Mouse (Mus musculus) thymus, postnatal 0 days (tissue): ENCODE results near the gene Pofut1. TPM values are rescaled to one million over a fixed set of nuclear protein-coding genes. Genes with fewer than 3 reads are reported as not detected.
"Not testable (repeated sequence)": the region's sequence is repeated elsewhere in the genome, so short reads cannot be mapped to it uniquely, and the experiment has no call there.

Experiments
- DNase-seq: peaks from one replicate; pipeline ENCODE4 v3.0.0-alpha.2; 2015; ENCODE audit warnings: low spot score
- polyA plus RNA-seq: library from polyadenylated mRNA; unstranded; fragments of >200 nt; fragmentation: Nextera tagmentation; extraction: Ambion mirVana; gene quantifications from 2 replicates; pipeline ENCODE4 v1.2.1, GENCODE M21; 2015

Gene Pofut1
- polyA plus RNA-seq, 1 experiment from 2014 or later = 4.6 TPM

DNA sequence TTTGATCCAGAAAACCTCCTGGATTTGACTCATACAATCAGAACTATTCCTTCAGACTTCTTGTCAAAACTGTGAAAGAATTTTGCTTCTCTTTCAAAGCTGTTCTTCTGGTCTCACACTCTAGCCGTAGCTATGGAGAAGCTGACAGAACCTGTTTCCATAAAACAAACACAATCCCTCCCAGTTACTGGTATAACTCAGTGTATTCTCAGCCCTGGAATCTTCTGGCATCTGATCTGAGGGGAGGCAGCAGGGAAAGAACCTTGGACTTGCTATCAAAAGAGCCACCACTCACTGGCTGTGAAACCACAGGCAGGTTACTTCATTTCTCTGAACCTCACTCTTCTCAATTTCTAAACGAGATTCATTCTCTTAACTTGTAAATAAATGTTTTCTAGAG lies 2.9 kb upstream of the Pofut1 start:
- DNase-seq = no peak

DNA sequence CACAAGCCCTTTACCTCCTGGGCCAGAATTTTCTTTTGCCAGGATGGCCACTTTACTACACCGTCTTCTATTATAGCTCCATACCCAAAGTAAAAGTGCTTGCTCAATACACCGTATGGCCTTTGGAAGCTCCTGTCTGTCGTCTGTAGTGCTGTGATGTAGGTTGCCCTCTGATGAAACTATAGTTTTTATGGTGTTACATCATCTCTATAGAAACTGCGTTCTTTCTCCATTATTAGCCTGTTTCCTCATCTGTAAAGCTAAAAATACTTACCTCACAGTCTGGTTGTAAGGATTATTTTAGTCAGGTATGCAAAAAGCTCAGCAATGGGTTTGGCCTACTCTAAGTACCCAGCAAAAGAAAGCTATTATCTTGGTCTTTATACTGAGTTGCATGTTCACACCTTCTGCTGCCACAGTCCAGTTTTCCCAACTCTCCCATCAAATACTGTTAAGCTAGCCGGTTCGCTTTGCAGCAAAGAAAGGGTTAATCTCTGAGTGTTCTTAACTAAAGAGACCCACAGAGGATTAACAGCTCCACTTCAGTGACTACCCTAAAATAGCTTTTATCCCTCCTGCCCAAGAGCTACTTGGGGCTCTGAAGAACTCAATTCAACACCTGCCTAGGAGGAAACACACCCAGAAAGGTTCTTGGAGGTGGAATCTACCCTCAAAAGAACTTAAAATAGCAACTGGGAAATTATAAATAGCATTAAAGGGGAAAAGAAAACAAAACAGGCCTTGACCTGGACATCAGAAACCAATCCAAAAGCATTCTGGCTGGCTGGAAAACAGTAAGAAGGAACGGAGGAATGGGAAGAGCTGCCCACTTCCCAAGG lies 2.1 kb upstream of the Pofut1 start:
- DNase-seq = no peak

DNA sequence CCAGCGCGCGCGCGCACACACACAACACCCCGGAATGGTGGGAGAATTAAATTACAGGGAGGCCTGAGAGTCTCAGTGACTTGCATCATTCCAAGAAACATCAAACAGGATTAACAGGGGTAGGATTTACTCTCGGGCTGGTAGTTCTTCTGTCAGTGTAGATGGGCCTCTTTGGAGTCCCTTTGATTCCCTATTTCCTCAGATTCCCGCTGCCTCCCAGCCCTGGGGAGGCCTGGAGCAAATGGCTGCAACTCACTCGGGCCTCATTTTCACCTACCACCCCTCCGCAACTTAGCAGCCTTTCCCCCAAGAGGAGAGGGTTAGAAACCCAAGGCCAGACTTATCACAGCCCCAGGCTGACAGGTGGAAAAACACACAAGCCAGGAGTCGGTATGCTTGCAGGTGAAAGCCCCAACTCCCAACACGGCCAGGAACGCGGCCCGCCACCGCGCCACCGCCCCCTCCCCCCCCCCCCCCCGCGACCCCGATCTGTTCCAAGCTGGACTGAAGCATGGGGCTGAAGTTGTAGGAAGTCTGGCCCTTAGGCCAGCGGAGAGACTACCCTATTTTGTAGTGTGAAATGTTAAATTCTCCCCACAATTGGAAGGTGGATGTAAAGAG lies 1.4 kb upstream of the Pofut1 start:
- DNase-seq = no peak

DNA sequence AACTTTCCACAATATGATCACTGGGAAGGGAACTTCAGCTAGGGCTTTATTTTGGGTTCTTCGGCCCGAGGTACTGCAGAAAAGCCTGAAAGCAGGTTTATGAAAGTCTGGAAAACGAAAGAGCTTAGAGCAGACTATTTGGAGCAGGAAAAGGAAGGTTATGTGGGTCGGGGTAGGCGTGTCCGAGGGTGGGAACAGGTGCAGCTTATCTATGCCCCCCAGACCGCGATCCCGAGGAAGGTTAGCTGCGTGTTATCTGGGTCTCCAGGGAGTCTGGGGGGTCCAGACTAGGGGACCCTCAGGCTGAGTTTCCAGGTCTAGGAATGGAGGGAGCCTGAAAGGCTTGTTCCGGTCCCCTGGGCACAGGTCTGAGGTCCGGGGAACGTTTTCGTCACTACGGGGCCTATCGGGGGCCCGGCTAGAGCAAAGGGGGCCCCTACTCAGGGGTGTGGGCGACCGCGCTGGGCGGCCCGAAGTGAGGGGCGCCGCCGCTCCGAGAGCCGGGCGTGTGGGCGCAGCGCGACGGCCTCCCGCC lies 565 bp upstream of the Pofut1 start:
- DNase-seq = peak; percentile 59

DNA sequence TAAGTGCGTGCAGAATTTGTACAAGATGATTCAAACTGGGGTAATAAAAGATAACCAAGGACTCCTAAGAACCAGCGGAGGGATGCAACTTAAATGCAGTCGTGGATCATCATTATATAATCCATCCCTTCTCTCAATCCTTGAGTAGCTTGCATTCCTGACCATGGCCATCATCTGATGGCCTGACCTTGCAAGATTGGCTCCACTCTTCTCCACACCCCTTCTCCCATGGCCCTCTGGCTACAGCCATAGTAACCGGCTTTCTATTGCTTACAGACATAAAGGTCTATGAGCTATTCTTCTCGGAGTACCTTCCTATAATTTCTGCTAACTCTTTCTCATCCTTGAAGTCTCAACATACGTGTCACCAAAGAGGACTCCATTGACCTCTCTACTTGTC lies 823 bp downstream of the Pofut1 start:
- DNase-seq = no peak

DNA sequence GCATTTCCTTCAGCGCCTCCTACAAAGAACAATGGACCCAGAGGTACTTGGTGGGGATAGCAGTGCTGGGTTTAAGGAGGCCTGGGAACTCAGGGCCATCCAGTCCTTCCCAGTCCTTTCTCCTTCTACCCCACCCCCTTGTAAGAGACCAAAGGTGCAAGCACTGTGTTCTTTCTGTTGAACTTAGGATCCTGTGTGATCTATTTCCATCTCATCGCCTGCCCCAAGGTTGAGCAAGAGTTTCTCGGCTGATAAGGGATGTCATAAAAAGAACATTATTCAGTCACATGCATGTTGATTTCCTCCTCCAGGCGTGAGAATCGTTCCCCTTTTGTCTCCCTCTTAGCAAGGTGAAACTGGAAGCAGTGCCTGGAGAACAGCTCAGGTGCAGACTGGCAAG lies 8.4 kb downstream of the Pofut1 start:
- no peak for DNase-seq

DNA sequence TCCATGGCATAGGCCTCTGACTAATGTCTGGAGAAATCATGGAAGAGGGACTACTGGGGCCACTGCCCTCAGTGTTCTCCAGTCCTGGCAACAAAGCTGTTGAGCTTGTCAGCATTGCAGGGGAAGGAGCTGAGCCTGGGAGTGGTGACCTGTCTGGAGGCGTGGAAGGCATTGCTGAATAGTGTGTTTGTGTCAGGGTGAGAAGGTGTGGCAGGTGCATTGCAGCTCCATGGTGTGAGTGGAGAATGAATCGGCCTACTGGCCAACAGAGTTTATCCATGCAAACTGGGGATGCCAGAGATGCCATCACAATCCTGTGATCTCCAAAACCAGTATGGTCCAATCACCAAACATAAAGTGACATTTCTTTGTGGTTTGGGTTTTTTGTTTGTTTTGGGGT lies 15.3 kb downstream of the Pofut1 start:
- no peak for DNase-seq

DNA sequence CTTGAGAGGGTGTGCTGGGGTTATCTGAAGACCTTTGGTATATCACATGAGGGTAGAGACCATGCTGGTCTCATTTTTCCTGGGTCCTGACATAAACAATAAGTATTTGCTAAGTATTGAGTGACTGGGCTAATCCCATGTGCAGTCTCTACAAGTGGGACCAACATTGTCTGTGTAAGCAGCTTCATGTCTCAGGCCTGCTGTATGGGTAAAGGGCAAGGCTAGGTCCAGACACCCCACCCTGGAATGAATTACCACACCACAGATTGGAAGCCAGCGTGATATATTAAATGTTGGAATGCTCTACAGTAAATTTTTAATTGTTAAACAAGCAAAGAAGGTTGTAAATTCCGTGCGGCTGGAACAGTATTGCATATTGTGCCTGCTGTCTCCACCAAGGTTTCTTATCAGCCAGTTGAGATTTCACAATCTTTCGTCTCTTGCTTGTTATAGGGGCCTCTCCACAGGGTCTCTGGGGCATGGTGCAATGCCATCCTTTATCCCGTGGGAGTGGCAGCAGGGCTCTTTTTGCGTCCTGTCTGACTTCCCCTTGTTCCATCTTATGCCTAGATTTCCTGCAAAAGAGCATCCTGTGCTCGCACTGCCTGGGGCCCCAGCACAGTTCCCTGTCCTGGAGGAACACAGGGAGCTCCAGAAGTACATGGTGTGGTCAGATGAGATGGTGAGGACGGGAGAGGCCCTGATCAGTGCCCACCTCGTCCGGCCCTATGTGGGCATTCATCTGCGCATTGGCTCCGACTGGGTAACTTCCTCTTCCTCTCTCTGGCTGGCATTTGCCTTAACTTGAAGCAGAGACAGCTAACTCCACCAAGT lies 17.9 kb downstream of the Pofut1 start:
- no peak for DNase-seq

DNA sequence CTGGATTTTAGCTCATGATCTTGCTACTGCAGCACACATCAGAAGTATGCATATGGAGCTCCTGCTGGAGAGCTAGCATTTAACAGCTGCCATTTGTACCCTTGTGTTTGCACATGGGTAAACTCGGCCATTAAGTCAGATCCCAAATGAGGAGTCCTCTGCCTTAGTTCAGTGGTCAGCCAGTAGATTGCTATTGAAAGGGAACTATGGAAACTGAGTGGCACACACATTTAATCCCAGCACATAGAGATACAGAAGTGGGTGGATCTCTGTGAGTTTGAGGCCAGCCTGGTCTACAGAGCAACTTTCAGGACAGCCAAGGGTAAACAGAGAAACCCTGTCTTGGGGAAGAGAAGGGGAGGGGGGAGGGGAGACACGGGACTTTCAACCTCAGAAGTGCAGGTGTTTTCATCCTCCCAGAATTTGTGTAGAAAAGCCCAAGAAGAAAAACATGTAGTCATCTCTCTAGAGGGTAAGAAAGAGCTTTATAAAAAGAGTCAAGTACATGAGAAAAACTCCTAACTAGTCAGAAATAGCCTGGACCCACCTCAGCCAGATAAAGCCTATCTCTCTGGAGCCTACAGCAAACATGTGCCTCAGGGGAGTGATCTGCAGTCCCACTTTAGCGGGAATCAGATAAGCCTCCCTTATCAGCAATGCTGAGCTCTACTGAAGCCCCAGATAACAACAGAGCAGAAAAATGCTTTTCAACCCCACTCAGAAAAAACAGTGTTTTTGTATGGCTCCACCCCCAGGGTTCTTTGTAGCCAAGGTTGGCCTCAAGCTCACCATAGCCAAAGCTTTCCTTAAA lies 18.7 kb downstream of the Pofut1 start:
- peak; percentile 65 for DNase-seq

DNA sequence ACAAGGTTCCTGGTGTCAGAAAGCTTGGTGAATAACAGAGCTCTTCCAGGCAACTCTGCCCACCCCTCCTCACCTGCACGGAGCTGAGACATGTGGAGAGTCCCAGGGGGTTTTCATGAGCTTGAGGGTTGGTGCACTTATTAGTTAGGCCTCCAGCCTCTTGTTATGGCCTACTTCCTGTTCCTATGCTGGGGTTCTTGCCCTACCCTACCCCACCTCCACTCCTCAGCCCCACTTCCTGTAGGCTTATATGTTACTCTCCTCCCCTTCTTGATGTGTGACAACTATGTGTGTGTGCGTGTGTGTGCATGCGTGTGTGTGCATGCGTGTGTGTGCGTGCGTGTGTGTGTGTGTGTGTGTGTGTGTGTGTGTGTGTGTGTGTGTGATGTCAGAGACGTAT lies 21.7 kb downstream of the Pofut1 start:
- DNase-seq = peak; percentile 80

DNA sequence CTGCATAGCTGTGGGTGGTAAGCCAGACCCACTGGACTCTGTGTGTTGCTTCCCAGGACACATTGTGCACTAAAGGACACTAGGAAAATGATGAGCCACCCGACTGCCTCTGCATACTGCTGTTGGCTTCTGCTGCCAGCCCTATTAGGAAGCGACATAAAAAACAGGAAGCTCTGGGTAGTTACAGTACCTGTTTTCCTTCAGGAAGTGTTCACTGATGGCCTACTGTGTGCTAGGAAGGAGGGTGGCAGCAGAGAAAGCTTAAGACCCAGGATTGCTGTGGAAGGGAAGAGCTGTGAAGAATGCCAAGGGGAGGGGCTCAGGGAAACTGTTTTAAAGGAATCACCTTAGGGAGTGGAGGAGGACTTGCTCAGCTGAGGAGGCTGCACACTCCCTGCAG lies 26.0 kb downstream of the Pofut1 start:
- no peak for DNase-seq

DNA sequence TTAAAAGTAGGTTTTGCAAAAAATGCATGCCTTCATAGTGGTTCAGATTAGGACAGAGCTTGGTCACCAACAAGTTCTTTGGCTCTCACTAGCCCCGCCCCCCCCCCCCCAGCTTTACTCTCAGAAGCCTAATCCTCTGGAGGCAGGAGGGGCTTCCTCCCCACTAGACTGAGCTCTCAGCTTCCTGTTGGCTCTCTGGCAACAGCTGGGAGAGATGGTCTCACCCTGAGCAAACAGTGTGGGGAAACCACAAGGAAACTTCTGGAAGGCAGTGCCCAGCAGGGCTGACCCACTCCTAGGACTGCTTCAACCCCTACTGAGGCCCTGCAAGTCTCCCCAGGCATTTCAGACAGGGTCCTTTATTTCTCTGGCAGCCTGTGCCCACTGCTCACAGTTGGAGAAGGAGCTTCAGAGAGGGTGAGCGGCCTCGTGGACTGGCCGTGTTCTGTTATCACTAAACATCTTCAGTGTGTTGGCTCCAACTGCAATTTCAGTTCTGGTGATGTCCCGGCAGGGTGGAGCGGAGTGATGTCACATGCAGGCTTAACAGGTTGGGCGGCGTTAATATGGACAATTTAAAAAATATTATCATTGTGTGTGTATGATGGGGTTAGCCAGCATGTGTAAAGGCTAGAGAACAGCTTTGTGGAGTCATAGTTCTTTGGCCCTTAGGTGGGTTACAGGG lies 29.0 kb downstream of the Pofut1 start:
- not testable (repeated sequence) for DNase-seq

DNA sequence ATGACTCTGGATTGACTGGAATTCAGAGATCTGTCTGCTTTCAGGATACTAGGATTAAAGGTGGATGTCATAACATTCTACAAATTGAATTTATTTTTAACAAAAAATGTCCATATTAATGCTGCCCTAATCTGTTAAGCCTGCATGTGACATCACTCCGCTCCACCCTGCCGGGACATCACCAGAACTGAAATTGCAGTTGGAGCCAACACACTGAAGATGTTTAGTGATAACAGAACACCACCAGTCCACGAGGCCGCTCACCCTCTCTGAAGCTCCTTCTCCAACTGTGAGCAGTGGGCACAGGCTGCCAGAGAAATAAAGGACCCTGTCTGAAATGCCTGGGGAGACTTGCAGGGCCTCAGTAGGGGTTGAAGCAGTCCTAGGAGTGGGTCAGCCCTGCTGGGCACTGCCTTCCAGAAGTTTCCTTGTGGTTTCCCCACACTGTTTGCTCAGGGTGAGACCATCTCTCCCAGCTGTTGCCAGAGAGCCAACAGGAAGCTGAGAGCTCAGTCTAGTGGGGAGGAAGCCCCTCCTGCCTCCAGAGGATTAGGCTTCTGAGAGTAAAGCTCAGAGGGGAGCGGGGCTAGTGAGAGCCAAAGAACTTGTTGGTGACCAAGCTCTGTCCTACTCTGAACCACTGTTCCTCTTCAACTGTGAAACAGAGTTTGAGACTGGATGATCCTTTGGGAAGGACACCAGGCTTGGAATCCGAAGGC lies 33.0 kb downstream of the Pofut1 start:
- DNase-seq = not testable (repeated sequence)

DNA sequence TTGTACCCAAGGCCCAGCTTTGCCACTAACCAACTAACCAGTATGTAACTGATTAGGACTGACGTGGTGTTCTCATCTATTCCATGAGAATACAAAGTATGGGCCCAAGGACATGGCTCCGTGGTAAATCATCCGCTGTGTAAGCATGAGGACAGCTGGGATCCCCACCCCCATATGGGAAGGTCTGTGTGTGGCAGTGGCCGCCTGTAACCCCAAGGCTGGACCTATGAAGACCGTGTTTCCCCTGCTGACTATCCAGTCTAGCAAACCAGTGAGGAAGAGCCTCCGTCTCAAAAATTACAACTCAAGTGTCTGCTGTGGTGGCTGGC lies 33.5 kb downstream of the Pofut1 start:
- DNase-seq = no peak

DNA sequence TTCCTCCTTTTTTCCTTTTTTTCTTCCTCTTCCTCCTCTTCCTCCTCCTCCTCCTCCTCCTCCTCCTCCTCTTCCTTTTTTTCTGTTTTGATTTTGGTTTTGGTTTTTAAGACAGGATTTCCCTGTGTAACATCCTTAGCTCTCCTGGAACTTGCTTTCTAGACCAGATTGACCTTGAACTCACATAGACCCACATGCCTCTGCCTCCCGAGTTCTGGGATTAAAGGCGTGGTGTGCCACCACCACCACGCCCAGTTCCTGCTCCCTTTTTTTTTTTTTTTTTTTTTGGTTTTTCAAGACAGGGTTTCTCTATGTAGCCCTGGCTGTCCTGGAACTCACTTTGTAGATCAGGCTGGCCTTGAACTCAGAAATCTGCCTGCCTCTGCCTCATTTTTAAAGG lies 34.2 kb downstream of the Pofut1 start:
- not testable (repeated sequence) for DNase-seq

DNA sequence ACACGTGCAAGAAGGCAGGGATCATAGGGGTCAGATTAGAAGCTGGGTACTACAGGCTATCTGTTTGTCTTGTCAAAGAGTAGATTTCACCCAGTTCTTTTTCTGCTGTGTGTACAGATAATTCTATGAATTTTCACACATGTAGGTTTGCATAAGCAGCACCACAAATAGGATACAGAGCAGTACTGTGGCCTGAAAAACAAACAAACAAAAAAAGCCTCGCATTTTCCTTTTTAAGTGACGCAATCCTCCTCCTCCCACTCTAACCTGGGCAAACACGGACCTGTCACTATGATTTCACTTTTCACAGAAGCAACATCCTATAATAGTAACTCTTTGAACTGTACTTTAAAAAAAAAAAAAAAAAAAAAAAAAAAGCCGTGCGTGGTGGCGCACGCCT lies 35.1 kb downstream of the Pofut1 start:
- DNase-seq = no peak

DNA sequence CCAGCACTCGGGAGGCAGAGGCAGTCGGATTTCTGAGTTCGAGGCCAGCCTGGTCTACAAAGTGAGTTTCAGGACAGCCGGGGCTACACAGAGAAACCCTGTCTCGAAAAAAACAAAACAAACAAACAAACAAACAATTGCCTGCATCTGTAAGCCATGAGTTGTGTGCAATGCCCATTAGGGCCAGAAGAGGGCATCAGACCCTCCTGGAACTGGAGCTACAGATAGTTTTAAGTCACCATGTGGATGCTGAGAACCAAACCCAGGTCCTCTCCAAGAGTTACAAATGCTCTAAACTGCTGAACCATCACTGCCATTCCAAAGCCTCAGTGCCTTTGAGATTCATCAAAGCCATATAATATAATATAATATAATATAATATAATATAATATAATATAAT lies 35.5 kb downstream of the Pofut1 start:
- DNase-seq = not testable (repeated sequence)

DNA sequence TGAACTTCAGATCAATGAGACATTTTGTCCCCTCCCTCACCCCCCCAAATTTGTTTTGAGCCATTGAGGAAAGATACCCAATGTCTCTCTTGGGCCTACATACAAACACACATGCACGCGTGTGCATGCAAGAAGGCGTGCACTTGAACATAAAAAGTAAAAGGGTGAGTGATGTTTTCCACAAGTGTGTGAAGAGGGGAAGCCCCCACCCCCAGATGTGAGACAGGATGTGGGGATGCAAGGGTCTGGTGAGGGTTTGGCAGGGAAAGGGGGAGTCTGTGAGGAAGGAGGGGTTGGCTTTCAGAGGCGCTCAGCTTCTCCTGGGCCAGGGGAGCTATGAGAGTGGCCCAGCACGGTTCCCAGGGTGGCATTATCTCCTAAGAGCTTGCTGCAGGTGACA lies 37.0 kb downstream of the Pofut1 start:
- DNase-seq = peak; percentile 51

DNA sequence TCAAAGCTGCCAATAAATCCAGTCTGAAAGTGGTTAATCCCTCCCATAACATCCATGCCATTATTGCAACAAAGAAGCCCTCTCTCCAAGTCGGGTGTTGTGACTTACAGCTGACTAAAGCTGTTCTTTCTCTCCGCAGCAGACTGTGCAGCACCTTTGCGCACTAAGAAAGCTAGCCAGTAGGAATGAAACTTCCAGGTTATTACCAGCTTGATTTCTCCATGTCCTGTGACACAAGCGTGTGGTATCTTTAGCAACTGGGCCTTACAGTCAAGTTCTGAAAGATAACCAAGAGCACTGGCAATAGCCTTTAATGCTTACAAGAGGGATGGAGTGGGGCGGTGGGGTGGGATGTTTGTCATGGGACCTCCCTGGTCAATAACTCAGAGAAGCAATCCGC lies 42.6 kb downstream of the Pofut1 start:
- no peak for DNase-seq

DNA sequence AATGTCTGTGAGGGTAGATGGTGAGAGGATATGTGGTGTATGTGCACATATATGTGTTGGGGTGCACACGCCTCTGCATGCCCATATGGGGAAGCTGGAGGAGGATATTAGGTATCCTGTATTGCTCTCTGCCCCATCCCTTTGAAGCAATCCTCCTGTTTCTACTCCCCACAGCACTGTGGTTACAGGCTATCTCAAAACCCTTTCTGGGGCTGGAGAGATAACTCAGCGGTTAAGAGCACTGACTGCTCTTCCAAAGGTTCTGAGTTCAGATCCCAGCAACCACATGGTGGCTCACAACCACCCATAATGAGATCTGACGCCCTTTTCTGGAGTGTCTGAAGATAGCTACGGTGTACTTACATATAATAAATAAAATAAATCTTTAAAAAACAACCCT lies 45.2 kb downstream of the Pofut1 start:
- no peak for DNase-seq
